Mouse (Mus musculus) gastrocnemius, postnatal 14 days (tissue): ENCODE measurements around the gene Jarid2. TPM values are rescaled to one million over a fixed set of nuclear protein-coding genes. Genes with fewer than 3 reads are reported as not detected.

Experiments
- DNase-seq: peaks from one replicate; pipeline ENCODE4 v3.0.0; 2021; ENCODE audit warnings: mixed read lengths
- intact Hi-C: fragments of 180-260 bp; cut with DNase I; formaldehyde crosslinking; loops from one replicate; pipeline ENCODE4 v1.15.1; 2025; ENCODE audit warnings: low total_unique reads
- total RNA-seq, 2 experiments: library from RNA; stranded (reverse); gene quantifications; 2 replicates each; pipeline ENCODE4 v1.2.3; 2021

The Jarid2 gene
- total RNA-seq, 2 experiments from 2014 or later, result 30.5 to 39.7 TPM

DNA sequence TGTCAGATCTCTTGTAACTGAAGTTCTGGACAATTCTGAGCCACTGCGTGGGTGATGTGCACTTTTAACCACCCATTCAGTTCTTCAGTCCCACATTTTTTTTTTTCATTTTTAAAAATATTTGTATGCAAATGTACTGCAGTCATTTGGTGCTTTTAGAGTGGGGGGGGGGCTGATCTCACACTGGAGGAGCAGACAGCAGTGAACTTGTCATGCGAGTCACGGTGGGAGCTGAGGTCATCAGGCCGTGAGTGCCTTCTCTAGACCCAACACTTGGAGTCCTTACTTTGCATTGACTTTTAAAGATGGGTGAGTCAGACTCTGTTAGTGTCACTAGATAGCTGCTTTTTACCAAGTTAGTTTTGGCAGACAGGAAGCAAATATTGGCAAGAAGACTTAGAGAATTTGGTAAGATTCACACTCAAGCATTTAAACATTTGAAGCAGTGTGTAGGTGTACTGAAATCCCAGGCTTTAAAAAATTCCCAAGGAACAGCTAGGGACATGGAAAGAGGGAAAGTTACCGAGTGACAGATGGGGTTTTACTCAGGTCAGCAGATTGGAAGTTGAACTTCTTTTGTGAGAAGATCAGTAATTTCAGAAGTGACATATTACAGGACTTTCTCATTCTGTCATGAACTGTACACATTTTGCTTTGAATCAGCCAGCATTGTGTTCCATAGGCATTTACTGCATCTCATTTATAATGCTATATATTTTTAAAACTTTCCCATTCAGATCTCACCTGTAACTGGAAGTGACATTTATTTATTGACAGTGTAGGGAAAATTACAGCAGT lies 41.7 kb downstream of the Jarid2 start:
- no peak for DNase-seq
- intact Hi-C loops, result no loop called here

DNA sequence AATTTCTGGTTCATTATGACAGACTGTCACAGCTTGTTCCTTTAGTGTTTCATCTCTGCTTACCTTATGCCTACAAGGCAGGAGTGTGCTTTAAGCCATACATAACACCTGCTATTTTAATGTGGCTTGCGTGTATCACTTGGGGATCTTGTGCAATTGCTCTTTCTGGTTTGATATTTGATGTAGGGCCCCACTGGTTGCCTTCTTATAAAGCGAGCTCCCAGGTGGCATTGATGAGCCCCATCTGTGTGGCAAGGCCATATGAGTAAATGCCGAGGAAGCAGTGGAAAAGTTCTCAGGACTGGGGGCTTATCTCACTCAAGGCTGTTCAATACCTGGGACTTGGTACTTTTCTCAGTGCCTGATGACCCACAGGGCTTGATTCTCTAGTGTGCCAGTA lies 43.5 kb downstream of the Jarid2 start:
- intact Hi-C loops, result no loop called here

DNA sequence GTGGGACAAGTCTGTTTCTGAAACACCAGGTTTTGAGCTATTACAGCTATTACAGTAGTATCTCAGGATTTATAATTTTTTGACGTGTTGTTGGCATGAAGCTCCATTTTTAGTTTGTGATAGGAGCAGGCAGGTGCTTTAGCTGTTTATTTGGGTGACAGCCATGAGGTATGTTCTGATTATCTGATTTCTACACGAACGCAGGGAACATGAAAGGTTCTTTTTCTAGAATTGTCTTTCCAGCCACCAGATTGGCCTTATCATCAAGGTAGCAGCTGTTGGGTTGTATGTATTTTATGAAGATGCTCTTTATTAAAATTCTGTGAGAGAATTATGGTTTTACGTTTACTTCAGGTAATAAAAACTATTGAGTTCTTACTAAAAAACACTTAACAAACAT lies 45.1 kb downstream of the Jarid2 start:
- intact Hi-C loops, result no loop called here
- no peak for DNase-seq

More for the DNA sequence above, 43.5 kb downstream of the Jarid2 start:
- DNase-seq, result no peak

DNA sequence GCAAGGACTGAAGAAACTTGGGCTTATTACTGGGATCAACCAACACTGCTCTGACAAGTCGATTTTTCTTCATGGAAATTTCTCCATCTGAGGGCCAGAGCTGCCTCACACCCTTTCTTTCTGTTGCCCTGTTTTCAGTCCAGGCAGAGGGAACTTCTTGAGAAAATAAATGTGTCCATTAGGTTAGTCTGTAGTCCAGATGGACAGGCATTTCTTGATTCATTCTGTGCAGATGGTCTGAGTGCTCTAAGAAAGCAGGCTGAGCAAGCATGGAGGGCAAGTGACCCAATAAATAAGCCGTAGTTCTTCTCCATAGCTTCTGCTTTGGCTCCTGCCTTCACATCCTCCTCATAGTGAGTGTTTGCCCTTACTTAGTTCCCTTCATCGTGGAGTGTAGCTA lies 46.1 kb downstream of the Jarid2 start:
- no peak for DNase-seq
- intact Hi-C loops, result no loop called here

DNA sequence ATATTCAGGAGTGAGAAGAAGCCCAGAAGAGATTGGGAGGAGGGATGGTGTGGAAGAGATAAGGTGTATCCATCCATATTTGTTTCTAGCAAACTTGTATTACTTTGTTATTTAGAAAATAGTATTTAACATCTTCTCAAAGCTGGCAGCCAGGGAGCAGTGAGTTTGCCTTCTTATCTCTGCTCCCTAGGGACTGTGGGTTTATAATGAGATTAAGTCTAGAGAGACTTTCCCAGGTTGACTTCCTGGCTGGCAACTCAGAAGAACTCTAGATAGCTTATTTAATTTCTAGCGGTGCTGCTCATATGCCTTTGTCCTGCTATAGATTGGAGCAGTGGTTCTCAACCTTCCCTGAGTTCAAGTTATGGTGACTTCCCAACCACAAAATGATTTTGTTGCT lies 51.2 kb downstream of the Jarid2 start:
- no peak for DNase-seq
- intact Hi-C loops, result no loop called here

DNA sequence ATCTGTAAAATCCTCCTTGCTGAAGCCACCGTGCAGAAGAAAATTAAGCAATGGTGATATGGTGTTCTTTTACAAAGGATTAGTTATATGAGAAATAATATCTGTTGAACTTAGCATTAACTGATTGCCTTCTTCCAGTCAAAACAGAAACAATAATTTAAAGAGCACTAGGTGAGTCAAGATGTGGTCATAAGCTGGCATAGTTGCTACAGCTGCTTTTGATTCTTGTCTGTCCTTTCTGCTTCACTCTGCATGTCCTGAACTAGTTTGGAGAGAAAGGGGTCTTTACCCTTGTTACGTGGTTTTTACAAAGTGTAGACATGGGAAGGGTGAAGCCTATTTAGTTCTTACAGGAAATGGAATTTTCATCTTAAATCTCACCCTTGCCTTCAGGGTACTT lies 51.9 kb downstream of the Jarid2 start:
- intact Hi-C loops, result no loop called here
- DNase-seq, result no peak

DNA sequence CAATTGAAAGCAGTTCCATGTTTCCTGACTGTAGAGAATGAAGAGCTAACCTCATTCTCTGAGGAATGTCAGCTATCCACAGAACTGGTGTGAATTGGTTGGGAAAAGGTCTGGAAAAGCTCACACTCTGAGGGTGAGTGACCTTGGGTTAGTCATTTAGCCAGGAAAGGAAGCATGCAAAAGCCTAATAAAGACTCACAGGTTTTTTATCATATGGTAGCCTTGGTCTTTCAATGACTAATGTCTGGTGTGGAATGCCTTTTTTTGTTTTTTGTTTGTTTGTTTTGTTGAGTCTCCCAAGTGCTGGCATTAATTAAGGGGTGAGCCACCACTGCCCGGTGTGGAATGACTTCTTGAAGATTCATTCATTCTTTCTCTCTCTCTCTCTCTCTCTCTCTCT lies 55.3 kb downstream of the Jarid2 start:
- no peak for DNase-seq
- intact Hi-C loops, result no loop called here

DNA sequence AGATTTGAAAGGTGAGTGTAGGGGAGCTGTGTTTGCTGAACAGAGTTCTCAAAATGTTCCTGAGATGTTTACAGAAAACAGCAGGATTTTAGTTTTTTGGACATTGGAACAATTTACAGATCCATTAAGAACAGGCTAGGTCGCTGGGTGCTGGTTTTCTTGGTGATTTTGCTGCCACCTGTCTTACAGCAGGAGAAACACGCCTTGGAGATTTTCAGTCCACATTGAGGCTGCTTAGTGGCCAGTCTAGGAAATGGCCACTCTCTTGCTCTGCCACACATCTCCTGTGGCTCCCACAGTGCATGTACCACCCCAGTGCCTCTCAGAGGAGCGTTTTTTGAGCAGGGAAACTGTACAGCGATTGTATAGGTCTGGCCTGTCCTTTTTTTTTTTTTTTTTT lies 57.0 kb downstream of the Jarid2 start:
- intact Hi-C loops, result no loop called here
- DNase-seq, result peak; percentile 25

DNA sequence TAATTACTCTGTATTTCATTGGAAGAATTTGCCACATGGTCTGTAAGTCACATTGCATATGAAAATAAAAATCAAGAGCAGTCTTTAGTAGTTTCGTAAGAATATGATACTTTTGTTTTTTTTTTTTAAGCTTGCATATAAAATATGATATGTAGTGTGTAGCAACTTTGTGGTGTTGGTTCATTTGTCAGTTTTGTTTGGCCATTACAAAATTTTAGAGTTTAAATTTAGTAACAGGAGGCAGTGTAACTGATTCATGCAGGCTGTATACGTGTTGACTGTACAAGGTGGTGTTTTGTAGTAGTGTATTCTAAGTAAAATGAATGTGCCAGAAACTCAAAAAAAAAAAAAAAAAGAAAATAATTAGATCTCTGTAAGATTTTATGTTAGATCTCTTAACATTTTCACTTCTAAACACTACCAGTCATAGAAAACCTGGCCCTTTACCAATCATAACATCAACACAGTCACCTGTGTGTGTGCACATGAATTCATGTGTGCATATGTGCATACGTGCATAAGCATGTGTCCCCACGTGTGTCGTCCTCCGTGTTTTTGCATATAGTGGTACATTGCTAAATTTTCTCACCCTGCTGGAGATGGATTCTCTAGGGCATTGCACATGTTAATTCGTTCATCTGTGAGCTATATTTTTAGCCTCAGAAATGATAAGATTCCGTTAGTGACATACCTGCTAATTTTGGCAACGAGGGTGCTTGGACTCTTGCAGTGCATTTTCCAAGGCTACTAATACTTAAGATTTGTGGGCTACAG lies 59.3 kb downstream of the Jarid2 start:
- intact Hi-C loops, result no loop called here
- no peak for DNase-seq

DNA sequence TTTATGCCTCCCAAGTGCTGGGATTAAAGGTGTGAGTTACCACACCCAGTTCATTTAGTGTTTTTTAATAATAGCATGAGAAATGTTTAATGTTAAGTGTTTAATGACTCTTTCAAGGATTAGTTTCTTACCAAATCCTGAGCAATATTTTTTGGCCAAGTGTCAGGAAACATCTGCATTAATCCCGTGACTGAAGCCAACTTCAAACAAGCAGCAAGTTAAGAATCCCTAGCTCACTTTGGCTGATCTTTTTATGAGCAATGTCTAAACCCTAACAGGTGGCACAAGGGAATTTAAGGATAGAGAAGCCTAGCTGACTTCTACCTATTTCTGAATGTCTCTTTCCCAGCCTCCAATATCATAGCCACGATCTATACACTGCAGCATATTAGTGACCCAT lies 60.7 kb downstream of the Jarid2 start:
- intact Hi-C loops, result no loop called here
- DNase-seq, result no peak

DNA sequence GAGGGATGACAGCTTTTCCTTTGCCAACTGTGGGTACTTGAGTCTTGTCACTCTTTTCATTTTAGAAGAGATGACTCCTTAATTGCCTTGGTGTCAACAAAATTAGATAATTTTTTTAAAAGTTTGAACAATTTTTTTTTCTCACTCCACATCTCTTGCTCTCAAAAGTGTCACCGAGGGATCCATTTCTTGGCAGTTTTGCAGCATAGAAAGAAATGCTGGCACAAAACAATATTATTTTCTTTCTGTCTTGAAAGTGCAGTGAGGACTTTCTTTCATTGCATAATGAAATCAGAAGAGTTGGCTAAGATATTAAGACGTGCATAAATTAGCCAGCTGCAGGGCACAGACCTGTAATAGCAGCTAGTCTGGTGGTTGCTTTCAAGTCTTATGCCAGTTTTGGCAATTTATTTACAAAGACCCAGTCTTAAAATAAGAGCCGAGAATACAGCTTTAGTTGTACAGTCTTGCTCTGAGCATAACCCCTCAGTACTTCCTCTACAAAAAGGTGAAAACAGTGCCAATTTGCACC lies 63.2 kb downstream of the Jarid2 start:
- no peak for DNase-seq
- intact Hi-C loops, result no loop called here

DNA sequence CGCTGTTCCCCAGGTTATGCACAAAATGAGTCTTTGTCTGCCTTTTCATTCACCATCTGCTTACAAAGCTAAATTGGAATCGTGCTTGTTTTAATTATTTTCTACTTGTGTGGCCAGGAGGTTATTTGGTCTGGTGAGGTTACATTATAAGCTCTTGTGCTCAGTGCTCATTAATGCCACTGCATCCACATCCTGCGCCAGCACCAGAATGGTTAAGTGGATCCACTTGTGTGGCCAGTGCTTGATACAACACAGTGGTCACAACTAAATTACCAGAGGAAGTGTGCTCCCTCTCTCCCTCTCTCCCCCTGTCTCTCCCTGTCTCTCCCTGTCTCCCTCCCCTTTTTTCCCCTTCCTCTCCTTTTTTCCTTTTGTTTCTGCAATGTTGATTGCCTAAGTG lies 66.6 kb downstream of the Jarid2 start:
- no peak for DNase-seq
- intact Hi-C loops, result no loop called here

DNA sequence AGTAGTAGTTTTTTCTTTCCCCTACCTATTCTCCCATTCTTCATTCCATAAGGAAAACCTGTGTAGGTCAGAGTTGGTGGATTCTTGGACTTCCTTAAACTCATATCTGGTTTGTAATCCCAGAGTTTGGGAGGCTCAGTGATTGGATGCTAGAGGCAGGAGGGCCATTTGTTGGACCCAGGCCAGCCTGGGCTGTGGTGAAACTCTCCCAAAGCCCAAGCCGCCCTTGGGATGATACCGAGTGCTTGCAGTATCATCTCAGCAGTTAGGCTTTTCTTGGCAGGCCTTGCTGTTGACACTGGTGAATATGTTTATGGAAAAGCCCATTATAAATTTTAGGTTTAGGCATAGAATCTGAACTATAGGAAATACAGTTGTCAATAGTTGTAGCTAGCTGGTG lies 67.5 kb downstream of the Jarid2 start:
- intact Hi-C loops, result no loop called here
- peak; percentile 49 for DNase-seq

DNA sequence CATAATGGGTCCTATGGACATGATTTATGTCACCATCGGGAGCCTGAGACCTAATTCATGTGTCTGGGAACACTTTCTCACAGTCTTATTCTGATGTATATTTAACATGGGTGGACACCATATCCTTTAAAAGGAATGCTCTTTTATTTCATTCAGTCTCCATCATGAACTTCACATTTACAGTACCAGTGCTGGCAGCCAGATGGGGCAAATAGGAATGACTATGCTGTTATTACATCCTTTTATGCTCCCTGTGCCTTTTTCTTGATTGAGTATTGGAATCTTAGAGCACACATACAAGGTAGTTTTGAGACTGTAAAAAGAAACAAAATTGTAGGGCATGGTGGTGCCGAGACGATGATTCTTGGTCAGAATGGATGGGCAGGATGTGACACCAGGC lies 69.0 kb downstream of the Jarid2 start:
- no peak for DNase-seq
- intact Hi-C loops, result no loop called here

DNA sequence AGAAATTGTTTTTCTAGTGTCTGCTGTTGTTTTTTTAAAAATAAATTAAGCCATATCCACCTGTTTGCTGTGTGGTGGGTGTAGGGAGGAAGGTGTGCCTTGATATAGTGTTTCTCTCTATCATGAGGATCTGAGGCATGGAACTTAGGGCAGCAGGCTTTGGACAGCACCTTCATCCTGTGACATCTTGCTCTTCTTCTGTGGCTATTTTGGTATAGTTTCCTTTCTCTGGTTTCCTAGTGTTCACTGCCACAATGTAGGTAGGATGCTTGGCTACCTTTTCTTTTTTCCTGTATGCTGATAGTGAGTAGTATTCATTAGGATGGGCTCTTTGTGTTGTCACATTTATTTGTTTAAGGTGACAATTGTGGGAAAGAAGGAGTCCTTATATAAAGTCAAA lies 69.9 kb downstream of the Jarid2 start:
- intact Hi-C loops, result no loop called here
- DNase-seq, result no peak

DNA sequence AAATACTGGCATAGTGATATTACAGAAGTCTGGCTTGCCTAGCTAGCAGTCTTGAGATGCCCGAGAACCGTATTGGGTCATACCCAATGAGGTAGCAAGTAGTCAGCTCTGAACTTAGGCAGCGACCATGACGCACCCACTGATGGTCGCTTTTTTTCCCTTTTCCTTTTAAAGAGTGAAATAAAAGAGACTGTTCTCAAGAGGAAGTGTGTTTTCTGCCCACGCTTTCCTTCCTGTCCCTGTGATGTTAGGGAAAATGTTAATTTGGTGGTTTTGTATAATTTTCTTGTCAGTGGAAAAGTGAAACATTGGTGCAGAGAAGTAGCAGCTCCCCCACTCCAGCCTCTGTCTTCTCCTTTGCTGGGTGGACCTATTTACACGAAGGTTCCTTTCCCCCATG lies 70.8 kb downstream of the Jarid2 start:
- intact Hi-C loops, result no loop called here
- DNase-seq, result no peak

DNA sequence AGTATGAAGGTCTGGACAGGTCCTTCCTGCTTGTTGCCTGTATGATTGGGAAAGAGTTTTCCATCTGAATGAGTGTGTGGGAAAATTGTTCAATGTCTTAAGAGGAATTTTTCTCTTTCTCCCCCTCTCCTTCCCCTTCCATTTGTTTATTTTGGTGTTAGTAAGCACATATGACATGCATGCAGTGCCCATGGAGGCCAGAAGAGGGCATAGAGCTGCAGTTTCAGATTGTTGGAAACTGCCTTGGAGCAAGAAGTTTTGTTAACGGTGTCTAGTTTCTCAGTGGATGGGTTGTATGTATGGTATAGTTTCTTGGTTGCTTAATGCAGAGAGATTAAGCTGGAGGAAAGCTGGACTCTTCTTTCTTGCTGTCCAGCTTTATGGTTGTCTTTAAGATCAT lies 75.6 kb downstream of the Jarid2 start:
- DNase-seq, result peak; percentile 23

DNA sequence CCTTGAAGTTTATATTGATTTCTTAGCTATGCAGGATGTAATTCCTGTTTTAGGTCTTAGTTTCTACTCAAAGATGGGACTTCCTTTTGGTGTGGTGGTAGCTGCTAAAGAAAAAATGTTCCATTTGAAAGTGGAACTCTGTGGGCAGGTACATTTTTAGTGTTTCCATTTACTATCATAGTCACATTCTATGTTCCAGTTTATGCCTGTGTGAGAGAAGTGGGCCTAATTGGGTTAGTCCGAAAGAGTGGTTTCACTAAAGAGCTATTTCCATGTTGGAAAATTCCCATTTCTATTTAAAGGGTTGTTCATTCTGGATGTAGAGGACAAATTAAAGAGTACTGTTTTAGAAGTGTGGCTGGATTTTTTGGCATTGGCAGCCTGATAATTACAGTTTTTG lies 79.0 kb downstream of the Jarid2 start:
- no peak for DNase-seq
- intact Hi-C loops, result no loop called here

More for the DNA sequence above, 75.6 kb downstream of the Jarid2 start:
- intact Hi-C loops, result no loop called here

DNA sequence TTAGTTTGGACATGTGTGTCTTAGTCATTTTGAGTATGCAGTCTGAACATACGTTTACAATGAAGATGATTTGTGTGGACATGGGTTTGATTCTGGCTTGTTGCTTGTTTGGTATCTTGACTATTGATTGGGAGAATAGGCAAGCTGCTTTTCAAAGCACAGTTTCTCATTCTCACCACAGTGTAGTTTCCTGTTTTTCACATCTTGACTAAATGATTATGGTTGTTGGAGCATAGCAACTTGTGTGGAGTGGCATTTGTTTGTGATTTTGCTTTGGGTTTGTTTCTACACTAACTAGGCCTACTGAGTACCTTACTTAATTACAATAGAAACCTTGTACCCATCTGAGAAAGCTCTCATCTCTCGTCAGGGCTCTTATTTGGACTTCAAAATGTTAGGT lies 81.7 kb downstream of the Jarid2 start:
- no peak for DNase-seq
- intact Hi-C loops, result no loop called here

DNA sequence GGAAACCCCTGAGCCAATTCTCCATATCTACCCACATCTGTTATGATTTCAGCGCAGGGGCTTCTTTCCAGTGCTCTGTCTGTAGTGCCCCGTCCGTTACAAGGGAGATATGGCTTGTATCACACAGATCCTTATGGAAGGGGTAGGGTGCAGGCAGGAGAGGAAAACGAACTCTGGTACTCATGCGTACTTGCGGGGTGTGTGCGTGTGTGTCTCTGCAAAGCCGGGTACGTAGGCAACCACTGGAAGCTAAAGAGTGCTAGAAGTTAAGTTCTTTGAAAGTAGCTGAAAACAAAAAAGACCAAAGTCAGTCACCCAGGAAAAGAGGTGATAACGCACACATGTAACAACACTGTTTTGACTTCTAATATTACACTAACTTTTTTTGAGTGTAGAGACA lies 82.3 kb downstream of the Jarid2 start:
- intact Hi-C loops, result no loop called here
- no peak for DNase-seq

DNA sequence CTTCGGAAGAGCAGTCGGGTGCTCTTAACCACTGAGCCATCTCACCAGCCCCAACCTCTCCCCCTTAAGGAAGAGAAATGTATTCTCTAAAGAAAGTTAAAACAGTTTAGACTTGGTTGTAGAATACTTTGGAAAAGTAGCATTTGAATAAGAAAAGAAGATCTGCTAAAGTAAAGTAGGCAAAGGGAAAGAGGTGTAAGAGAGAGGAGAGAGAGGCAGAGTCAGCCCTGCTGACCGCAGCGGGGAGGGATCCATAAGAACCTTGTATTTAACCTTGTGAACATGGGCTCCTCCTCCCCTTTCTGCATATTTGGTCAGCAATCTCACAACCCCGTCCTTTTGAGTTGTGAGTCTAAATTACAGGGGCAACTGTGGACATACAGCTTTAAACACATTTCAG lies 83.1 kb downstream of the Jarid2 start:
- DNase-seq, result no peak
- intact Hi-C loops, result no loop called here
